Mouse (Mus musculus) adrenal gland, postnatal 4 days (tissue): Measurements from ENCODE around the gene Gm49486. TPM values are rescaled to one million over a fixed set of nuclear protein-coding genes. Genes with fewer than 3 reads are reported as not detected.
"Not testable (repeated sequence)": the region's sequence is repeated elsewhere in the genome, so short reads cannot be mapped to it uniquely, and the experiment has no call there.

Experiments used
- DNase-seq, 2 experiments: peaks; one replicate each; pipeline ENCODE4 v3.0.0; 2021 to 2022; ENCODE audit warnings: low spot score in 2 of 2, mixed read lengths in 2 of 2
- total RNA-seq, 2 experiments: library from RNA; stranded (reverse); gene quantifications; 2 replicates each; pipeline ENCODE4 v1.2.3; 2021

Gm49486 gene
- total RNA-seq, 2 experiments from 2014 or later: 0.17 to 0.70 TPM

DNA sequence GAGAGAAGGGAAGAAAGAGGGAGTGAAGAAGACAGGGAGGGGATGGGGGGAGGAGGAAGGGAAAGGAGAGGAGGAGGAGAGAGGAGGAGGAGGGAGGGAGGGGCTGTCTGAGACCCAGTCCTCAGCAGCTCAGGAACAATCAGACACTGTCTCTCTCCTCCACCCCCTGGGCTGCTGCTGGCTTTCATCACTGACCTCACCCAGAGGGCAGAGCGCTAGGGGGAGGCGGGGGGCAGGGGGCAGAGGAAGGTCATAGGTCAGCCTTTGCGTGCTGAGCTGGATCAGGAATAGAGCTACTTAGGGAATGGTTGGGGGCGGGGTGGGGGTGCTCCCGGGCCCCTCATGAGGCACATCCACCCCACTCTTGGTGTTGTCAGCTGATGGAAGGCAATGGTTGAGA lies 5.5 kb upstream of the Gm49486 start:
- no peak for DNase-seq

DNA sequence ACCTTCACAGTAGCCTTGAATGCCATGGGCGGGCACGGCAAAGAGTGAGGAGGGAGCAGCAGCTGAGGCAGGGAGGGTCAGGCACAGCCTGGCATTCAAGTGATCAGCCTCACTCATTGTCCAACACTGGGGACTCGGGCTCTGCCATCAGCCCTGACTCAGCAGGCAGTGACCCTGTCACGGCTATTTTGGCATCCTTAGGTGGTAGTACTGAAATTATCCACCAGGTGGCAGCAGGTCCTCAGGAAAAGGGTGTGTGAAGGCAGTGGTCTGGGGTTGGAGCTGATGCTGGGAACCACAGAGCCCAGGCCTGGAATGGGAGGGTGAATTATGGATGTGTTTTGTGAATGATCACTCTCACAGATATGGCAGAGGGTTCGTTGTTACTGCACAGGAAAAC lies 4.5 kb upstream of the Gm49486 start:
- peak; percentile 72 to 84 for DNase-seq

DNA sequence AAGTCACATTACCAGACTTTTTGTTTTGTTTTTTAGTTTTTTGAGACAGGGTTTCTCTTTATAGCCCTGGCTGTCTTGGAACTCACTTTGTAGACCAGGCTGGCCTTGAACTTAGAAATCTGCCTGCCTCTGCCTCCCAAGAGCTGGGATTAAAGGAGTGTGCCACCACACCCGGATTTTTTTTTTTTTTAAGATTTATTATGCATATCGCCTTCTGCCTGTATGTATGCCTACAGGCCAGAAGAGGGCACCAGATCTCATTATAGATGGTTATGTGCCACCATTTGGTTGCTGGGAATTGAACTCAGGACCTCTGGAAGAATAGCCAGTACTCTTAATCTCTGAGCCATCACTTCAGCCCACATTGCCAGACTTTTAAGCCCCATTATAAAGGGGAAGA lies 3.4 kb upstream of the Gm49486 start:
- DNase-seq: not testable (repeated sequence)

DNA sequence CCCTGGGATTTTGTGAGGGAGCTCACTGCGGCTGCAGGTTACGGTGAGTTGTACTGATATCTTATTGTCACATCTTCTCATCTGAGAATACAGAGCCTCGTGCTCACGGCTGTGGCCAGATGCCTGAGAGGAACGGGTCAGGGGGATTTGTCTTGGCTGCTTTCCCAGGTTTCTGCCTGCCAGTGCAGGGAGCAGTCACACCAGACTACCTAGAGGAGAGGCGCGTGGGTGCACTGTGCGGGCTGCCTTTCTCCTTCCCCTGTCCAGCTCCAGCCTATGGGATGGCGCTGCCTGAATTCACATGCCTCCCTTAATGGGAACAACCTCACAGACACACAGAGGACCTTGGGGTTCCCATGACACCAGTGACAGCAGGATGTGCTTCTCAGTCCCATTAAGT lies 6.1 kb downstream of the Gm49486 start:
- DNase-seq: no peak

DNA sequence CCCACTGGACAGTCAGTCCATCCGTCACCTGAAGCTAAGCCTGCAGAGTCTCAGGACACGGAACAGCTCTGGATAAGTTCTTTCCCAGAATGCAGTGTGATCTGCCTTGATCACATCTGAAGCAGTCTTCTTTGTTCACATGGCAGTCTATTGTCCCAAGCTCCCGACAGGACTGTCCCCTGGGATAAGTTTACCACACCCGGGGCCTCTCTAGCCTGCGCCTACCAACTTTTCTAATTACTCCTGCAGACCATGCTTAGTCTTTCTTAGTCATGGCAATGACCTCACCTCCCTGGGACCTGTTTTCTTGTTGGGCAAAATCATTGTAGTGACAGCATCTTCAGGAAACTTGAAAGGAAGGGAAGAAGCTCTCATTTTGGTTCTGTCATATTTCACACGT lies 8.8 kb downstream of the Gm49486 start:
- no peak for DNase-seq

DNA sequence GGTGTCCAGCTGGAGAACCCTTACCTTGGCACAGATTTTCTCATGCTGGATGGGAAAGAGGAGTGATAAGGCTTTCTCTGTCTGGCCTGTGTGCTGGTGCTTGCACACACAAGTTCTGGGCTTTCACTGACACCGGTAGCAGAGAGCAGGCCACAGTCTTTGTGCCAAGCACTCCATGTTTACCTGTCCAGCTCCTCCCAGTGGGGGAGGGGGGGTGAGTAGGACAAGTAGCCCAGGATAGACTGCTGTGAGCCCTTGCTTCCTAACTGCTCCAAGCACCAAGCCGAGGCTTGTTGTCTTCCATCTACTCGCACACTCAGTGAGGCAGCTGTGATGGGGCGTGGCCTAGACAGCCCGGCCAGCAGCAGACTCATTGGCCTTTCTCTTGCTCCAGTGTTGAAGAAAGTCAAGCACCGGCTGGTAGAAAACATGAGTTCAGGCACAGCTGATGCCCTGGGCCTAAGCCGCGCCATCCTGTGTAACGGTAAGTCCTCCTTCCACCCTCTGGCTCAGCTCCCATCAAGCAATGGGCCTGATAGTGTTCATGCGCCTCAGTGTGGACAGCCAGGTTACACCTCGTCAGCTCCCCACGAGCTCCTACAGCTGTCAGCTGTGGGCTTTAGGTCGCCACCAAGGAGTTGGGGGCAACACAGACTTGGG lies 13.5 kb downstream of the Gm49486 start:
- DNase-seq: no peak

DNA sequence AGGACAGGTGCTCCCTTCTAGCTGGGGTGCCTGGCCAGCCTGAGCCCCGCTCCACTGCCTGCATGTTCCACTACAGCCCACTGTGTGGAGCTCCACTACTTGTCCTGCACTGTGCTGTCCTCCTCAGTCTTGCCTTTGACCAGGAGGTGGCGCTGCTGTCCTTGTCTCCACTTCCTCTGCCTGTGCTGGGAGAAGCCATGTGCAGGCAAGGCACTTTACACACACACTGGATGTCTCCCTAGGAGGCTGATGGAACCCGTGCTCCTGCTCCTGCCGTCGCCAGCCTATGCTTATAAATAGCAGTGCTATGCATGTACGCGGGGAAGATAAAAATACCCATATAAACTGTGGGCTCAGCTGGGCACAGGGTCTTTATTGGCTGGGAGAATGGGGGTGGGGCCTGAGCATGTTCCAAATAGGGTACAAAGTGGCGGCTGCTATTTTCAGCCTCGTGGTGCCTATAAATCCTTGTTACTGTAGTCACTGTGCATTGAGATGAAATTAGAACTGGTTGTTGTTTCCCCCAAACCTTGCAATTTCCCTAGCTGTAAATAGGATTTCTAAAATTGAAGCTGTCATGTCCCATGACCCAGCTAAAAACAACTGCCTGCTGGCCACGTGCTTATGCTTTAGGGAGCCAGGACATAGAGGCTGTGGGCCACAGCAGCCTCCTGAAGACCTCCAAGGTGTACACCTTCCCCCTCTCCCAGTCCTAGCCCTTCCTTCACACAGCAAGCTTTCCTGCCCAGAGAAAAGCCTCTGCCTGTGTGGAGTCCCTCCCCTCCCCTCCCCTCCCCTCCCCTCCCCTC lies 14.2 kb downstream of the Gm49486 start:
- peak; percentile 85 to 96 for DNase-seq

DNA sequence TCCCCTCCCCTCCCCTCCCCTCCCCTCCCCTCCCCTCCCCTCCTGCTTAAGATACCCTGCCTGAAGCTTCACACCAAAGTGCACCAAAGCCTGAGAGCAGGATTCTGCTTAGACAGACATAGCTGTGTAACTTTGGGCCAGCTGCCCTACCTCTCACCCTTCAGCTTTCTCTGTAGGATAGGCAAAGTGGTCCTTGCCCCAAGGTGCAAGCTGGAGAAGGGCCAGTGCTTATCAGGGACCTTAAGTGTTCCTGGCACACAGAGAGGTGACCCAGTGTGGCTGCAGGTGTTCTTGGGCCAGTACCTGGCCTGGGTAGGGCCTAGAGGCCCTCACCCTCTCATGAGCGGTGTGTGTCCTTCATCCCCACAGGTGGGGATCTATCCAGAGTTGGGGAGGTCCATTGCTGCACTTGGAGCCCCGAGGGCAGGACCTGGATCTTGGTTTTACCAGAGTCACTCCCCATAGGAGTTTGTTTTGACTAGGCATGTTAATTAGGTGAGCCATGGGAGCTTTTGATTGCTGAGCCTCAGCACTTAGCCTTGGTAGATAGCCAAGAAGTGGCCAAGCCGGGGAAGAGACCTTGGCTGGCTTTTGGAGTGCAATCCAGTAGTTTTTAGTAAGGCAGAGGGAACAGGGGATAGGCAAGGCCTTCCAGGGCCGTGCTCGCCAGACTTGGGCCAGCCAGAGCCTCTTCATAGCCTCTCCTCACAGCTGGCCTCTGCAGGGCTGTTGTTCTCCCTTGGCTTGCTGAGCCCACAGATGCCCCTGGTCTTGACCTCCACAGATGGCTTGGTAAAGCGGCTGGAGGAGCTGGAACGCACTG lies 15.1 kb downstream of the Gm49486 start:
- peak in 1 of 2 experiments; percentile 25 for DNase-seq

DNA sequence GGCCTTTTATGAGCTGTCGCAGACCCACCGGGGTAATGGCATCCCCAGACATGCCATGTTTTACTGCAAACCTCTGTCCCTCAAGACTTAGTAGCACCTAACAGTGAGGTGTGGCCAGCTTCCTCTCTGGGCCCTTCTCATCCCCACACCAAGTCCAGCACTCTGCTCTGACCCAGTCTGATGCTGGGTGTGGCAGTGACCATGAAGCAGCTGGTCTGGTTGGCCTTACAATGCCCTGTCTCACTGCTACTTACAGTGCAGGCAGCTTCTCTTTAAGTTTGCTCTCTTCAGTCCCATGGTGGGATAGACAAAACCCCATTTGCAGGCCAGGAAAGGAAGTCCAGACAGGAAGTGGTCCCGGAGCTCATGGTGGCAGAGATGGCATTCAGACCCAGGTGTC lies 16.1 kb downstream of the Gm49486 start:
- DNase-seq: no peak

DNA sequence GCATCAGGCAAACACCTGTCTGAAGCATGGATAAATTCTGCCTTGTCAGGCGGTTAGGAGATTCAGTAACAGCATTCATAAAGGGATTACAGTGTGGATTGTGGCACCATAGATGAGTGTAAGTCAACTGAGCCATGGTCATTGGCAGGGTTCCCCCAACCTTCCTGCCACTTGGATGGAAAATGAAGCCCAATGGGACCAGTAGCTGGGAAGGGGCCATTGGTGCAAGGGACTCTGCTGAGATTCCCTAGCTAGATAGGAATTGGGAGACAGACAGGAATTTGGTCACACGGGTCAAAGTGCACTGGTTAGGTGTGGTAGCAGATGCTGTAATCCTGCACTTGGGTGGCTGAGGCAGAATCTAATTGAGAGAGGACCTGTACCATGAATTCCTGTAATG lies 21.0 kb downstream of the Gm49486 start:
- DNase-seq: no peak

DNA sequence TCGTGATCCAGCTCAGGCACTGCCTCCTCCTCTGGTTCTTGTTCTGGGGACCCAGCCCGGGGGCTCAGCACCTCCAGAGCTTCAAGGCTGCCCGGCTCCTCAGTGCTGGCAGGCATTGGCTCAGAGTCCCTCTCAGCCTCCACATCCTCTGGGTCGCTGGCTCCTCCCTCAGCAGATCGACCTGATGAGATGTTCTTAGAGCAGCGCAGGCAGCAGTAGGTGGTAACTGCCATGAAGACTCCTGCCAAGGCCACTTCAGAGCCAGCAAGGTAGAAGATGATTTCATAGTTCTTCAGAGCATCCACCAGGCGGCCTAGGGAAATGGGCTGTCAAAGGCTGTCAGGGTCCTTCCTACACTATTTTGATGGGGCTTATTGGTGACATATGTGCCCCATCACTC lies 22.0 kb downstream of the Gm49486 start:
- no peak for DNase-seq

DNA sequence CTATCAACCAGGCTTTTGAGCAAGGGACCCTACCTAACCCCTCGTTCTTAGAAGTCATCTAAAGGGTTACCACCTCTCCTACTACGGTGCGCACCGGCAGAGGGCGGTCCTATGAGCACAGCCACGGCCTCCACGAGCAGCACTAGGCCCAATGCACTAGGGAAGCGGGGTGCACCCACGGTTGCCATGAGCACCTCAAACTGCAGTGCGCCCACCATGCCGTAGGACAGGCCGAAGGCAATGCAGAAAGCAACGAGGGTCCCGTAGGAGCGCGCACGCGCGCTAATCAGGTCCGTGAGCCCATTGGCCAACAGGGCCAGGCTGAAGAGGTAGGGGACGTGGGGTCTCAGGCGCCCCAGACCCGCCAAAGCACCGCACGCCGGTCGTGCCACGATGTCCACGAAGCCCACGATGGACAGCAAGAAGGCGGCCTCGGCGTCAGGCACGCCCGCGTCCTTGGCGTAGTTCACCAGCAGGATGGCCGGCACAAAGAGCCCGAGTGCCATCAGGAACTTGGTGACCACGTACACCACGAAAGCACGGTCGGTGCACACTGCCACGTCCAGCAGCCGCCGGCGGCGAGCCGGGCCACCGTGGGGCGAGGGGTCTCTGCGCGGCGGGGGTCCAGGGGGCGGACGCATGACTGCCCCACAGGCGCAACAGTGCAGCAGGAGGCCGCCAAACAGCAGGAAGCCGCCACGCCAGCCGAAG lies 22.7 kb downstream of the Gm49486 start:
- DNase-seq: no peak

DNA sequence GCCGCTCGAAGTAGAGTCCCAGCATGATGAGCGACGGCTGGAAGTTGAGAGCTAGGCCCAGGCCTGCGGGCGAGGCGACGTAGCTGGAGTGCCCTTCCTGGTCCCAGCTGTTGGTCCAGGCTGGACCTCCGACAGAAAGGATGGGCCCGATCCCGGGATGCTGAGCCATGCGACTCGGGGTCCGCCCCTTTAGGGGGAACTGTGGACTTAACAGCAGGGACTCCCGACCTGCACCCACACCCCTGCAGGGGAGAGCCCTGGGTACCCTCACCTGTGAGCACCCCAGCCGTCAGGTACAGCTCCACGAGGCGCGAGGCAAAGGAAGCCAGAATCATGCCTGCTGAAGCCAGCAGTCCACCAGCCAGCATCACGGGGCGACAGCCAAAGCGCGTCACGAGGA lies 23.4 kb downstream of the Gm49486 start:
- no peak for DNase-seq

DNA sequence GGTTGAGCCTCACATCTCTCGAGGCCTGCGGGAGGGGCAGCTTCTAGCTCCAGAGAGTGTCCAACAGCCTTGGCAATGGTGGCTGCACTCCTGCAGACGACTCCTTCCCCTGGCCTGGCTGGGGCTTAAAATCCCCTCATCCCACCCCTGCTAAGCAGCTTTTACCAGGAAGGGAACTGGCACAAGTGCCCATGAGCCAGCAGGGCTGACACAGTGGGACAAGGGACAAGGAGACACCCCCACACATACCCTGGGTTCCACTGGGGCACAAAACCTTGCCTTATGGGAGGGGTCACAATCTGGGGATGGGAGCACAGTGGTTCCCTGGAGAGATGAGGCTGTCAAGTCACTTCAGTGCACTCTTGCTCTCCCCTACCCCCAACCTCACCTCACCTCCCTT lies 25.5 kb downstream of the Gm49486 start, which contains the start of gene Slc16a8:
Slc16a8 (minus strand) TSS at position 101 of the 400 bp plus-strand sequence.
- DNase-seq: no peak

DNA sequence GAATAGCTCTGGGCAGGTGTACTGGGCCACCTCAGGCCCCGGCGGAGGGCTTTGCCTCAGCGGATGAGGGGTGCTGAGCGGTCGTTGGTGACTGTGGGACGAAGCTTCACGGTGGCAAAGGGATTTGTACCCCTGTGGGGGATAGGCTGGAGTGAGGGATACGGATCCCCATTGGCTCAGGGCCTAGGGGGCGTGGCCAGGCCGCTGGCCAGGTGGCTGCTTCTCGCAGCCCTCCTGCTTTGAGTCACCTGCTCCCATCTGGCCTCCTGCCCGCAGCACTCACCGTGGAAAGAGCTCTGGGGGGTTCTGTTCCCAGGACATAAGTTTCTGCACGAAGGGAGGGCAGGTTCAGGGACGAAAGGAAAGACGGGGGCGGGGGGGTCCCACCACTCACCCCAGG lies 29.3 kb downstream of the Gm49486 start:
- no peak for DNase-seq

DNA sequence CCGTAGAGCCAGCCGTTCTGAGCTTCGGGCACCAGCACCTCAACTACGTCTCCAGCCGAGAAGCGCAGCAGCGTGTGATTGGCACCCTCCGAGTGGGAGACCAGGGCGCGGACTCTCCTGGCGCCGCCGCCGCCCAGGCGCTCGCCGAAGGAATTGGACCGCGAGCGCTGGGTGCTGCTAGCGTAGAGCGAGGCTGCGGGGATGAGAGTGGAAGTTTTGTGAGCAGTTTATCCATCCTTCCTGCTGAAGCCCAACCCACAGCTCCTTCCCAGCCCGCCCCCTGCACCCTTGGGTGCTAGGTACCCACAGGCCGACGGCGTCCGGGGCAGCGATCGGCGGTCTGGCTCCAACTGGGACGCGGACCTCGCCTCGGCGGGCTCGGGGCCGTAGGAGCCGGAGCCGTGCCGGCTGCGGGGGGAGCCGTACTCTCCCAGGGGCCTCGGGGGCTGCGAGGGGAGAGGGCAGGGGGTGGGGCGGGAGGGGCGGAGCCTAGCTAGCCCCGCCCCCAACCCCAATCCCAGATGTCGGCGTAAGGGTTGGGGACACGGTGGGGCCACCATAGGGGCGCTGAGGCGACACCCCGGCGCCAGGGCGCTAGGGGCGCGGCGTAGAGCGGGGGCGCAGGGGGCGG lies 32.0 kb downstream of the Gm49486 start:
- no peak for DNase-seq

DNA sequence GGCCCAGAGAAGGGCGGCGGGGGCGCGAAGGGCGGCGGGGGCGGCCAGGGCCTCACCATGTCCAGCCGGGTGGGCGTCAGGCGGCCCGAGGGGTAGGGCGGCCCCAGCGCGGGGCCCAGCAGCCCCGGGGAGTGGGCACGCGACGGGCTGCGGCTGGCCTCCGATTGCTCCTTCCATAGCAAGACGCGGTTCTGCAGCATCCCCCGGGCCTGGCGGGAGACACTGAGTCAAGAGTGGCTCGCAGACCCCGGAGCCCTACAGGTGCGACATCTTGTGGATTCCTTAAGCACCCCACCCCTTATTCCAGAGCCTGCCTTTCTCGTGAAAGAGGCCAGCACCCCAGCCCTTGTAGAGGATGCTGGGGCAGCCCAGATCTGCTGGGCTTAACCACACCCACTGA lies 32.6 kb downstream of the Gm49486 start:
- no peak for DNase-seq

DNA sequence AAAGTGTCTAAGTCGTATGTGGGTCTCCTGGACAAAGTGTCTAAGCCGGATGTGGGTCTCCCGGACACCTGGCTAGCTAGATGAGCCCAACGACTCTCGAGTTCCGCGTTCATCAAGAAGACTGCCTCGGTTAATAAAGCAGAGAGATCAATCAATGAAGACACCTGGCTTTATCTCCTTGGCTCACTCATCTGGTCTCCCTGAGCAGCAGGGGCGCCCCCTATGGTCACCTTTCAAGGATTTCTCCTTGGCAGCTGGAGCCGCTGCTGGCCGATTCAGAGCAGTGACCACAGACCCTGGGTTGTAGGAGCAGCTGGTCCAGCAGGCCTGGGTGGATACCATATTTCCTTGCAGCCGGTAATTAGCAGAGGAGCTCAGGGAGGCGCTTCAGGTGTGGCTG lies 33.2 kb downstream of the Gm49486 start:
- DNase-seq: no peak

DNA sequence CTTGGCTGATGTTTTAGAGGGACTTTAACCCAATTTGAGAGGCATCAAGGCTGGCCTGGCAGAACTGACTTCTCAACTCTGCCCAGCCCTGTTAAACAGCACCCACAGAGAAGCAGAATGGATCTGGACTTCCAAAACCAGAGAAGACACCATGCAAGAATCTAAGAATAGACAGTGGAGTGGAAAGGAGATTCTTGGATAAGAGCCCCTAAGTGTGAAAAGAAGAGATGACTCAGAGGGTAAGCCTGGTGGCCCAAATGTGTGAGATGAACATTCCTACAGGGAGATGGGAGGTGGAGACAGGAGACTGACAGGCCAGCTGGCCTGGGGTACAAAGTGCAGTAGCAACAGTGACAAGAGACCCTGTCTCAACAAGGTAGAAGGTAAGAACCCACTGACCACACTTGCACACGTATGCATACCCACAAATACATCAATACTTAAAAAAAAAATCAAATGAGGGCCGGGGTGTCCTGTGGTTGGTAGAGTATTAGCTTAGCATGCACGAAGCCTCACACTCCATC lies 33.7 kb downstream of the Gm49486 start:
- no peak for DNase-seq

DNA sequence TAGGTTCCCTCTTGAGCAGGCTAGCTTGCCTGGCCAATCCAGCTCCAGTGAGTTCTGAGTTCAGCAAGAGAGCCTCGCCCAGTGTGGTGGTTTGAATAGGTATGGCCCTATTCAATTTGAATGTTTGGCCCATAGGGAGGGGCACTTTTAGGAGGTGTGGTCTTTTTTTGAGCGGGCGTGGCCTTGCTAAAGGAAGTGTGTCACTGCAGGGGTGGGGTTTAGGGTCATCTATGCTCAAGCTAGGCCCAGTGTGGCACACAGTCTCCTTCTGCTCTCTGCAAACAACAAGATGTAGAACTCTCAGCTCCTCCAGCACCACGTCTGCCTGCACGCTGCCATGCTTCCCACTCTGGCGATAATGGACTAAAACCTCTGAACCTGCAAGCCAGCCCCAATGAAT lies 34.5 kb downstream of the Gm49486 start:
- no peak for DNase-seq

DNA sequence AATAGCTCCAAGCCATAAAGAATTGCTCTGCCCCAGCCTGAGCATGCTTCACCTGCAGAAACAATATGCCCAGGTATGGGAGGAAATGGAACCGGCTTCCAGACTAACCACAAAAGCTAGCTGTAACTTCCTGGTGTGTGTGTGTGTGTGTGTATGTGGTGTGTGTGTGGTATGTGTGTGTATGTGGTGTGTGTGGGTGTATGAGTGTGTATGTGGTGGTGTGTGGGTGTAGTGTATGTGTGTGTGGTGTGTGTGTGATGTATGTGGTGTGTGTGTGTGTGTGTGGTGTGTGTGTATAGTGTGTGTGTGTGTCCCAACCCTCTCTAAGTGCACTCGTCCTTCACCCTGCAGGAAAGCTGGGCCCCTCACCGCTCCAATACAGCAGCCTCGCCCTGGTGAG lies 36.2 kb downstream of the Gm49486 start:
- DNase-seq: no peak
